Mouse (Mus musculus): ENCODE measurements at regions not wholly inside any gene's neighbourhood (a gene's known extent, or its start where the extent isn't known, plus 50 kb on each side); places are given as distances from the start of the nearest gene placed in this dataset.

GRCm38 (mm10) chr3:143107733-143108291 is 226.0 kb upstream of the Pkn2 start:
- 55% methylated on average over 13 of the region's 13 CpGs for WGBS (ENCODE audit: insufficient replicate concordance)
- no peak overlapping the region for H3K9ac ChIP-seq
- DNase-seq (no peak), ATAC-seq (ENCODE audit: low read depth) (no peak)
- peaks cover 3% of the 10 kb centered on the region; the same call in 1 of the 2 replicates for H3K27me3 ChIP-seq
- no peaks in the 10 kb centered on the region for H3K36me3 ChIP-seq
- H3K9me3 ChIP-seq (replicated peaks): no peaks in the 10 kb centered on the region
- H3K4me2 ChIP-seq: no peak overlapping the region
- no peak overlapping the region for H3K4me3 ChIP-seq (replicated peaks)
- no peaks in the 10 kb centered on the region for H3K4me1 ChIP-seq (replicated peaks)
- no peak overlapping the region for H3K27ac ChIP-seq

- H3K9ac ChIP-seq: no peak overlapping the region
- no peak overlapping the region for H3K4me2 ChIP-seq
- 0 out of 2 replicates have a peak, but pooled peaks cover 2% of the 10 kb centered on the region for H3K4me1 ChIP-seq (replicated peaks)
- no peak overlapping the region for H3K27ac ChIP-seq
- no peak for DNase-seq
- H3K9me3 ChIP-seq (replicated peaks): no peaks in the 10 kb centered on the region
- no peaks in the 10 kb centered on the region for H3K36me3 ChIP-seq
- 26% methylated on average over 2 of the region's 2 CpGs for WGBS (ENCODE audit: insufficient replicate concordance)
- no peak overlapping the region for H3K4me3 ChIP-seq (replicated peaks)
- ATAC-seq (ENCODE audit: low read depth): no peak
- peaks cover 30% of the 10 kb centered on the region for H3K27me3 ChIP-seq
Measured at GRCm38 (mm10) chr3:143104734-143105133, 222.9 kb upstream of the Pkn2 start.

- WGBS (ENCODE audit: insufficient replicate concordance): 37% methylated on average over 3 of the region's 3 CpGs
- no peak for ATAC-seq (ENCODE audit: low read depth)
Measured at GRCm38 (mm10) chr3:143103333-143103732, 221.5 kb upstream of the Pkn2 start.

DNA sequence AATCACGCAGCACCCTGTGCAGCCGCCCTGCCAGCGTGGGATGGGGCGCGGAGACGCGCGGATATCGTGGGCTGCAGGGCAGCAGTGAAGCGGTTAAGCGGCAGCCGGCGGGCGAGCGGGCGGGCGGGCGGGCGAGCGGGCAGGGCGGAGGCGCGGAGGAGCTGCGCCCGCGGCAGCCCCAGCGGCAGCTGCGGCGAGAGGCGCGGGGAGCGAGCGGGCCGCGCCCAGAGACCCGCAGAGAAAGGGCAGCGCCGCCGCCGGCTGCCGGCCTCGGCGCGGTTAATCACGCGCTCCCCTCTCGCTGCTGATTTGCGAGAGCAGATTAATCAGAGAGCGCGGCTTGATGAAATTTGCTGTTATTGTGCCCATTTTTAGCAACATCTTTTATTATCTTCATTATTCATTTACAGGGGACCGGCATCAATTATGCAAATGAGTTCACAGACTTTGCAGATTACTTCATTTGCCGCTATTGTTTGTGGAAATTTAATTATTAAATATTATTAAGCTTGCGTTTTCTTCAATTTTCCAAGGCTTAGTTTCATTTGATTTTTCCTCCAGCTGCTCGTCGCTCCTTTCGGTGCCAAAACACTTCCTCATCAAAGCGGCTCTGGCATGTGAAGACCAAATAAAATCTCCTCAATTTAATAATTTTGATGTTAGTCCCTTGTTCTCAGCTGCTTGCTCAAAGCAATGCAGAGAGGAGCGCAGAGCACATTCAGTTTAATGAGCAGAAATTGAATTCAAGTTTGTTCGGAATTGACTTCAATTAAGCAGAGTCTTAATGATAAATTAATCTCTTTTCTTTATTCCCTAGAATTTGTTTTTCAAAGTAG is 219.2 kb upstream of the Pkn2 start:
- H3K27ac ChIP-seq: no peak overlapping the region
- H3K27me3 ChIP-seq: peaks cover 40% of the 10 kb centered on the region
- 0 out of 2 replicates have a peak, but pooled peaks cover 2% of the 10 kb centered on the region for H3K4me1 ChIP-seq (replicated peaks)
- no peak for ATAC-seq (ENCODE audit: low read depth)
- peak overlapping the region; percentile 40 for H3K4me3 ChIP-seq (replicated peaks)
- peak overlapping the region; percentile 55 for H3K4me2 ChIP-seq
- no peaks in the 10 kb centered on the region for H3K36me3 ChIP-seq
- WGBS (ENCODE audit: insufficient replicate concordance): 4% methylated on average over 58 of the region's 59 CpGs
- DNase-seq: no peak
- H3K9me3 ChIP-seq (replicated peaks): no peaks in the 10 kb centered on the region
- H3K9ac ChIP-seq: no peak overlapping the region

More at GRCm38 (mm10) chr3:143103333-143103732, 221.5 kb upstream of the Pkn2 start:
- DNase-seq: no peak
- H3K4me1 ChIP-seq (replicated peaks): 0 out of 2 replicates have a peak, but pooled peaks cover 2% of the 10 kb centered on the region
- no peak overlapping the region for H3K4me2 ChIP-seq
- H3K4me3 ChIP-seq (replicated peaks): no peak overlapping the region
- no peak overlapping the region for H3K27ac ChIP-seq
- H3K9ac ChIP-seq: no peak overlapping the region
- H3K27me3 ChIP-seq: peaks cover 40% of the 10 kb centered on the region
- H3K9me3 ChIP-seq (replicated peaks): no peaks in the 10 kb centered on the region
- no peaks in the 10 kb centered on the region for H3K36me3 ChIP-seq

- Histone ChIP-seq H3K9me3 (replicated peaks) (no peaks in the 10 kb centered on the region), H3K27me3 (peaks cover 40% of the 10 kb centered on the region), H3K27ac (no peak overlapping the region), H3K9ac (no peak overlapping the region), H3K4me2 (peak overlapping the region; percentile 55; the same call in 1 of the 2 replicates), H3K4me3 (replicated peaks) (no peak overlapping the region), H3K36me3 (no peaks in the 10 kb centered on the region), H3K4me1 (replicated peaks) (0 out of 2 replicates have a peak, but pooled peaks cover 2% of the 10 kb centered on the region)
- WGBS (ENCODE audit: insufficient replicate concordance): 66% methylated on average over 7 of the region's 7 CpGs
- no peak for ATAC-seq (ENCODE audit: low read depth)
- no peak for DNase-seq
Measured at GRCm38 (mm10) chr3:143100203-143100602, 218.4 kb upstream of the Pkn2 start.

- H3K36me3 ChIP-seq: no peaks in the 10 kb centered on the region
- ATAC-seq (ENCODE audit: low read depth) (no peak), DNase-seq (no peak)
- no peaks in the 10 kb centered on the region for H3K9me3 ChIP-seq (replicated peaks)
- 26% methylated on average over 4 of the region's 4 CpGs for WGBS (ENCODE audit: insufficient replicate concordance)
- no peak overlapping the region for H3K4me2 ChIP-seq
- H3K27me3 ChIP-seq: no peaks in the 10 kb centered on the region
- H3K9ac ChIP-seq: no peak overlapping the region
- H3K27ac ChIP-seq: no peak overlapping the region
- H3K4me1 ChIP-seq (replicated peaks): no peaks in the 10 kb centered on the region
- H3K4me3 ChIP-seq (replicated peaks): no peak overlapping the region
Measured at GRCm38 (mm10) chr3:143092206-143092605, 210.4 kb upstream of the Pkn2 start.

DNA sequence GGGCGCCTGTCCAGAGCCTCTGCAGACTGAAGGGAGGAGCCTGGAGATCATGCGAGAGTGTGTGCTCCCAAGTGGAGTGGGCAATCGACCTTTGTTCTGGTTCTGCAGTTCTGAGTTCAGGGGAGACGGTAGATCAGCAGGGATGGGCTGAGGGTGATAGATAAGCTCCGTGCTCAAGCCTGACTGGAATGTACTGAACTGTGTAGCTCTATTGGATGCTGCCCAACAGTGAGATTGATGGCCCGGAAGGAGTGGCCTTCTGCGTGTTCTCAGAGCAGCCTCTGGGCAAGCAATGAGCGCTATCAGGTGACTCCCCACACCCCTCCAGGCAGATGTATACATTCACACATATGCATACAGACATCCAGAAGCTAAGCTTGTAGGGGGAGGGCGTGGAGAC is 209.1 kb upstream of the Pkn2 start:
- WGBS (ENCODE audit: insufficient replicate concordance): 47% methylated on average over 9 of the region's 9 CpGs
- no peak overlapping the region for H3K27ac ChIP-seq
- DNase-seq: no peak

GRCm38 (mm10) chr3:143090316-143090715 is 208.5 kb upstream of the Pkn2 start:
- no peak overlapping the region for H3K27ac ChIP-seq
- no peaks in the 10 kb centered on the region for H3K9me3 ChIP-seq (replicated peaks)
- no peaks in the 10 kb centered on the region for H3K27me3 ChIP-seq
- DNase-seq (no peak), ATAC-seq (ENCODE audit: low read depth) (no peak)
- no peaks in the 10 kb centered on the region for H3K36me3 ChIP-seq
- no peak overlapping the region for H3K9ac ChIP-seq
- WGBS (ENCODE audit: insufficient replicate concordance): 58% methylated on average over 3 of the region's 3 CpGs
- H3K4me3 ChIP-seq (replicated peaks): no peak overlapping the region
- H3K4me2 ChIP-seq: no peak overlapping the region
- H3K4me1 ChIP-seq (replicated peaks): no peaks in the 10 kb centered on the region

More for the DNA sequence above, 209.1 kb upstream of the Pkn2 start:
- Histone ChIP-seq H3K9me3 (replicated peaks) (no peaks in the 10 kb centered on the region), H3K36me3 (no peaks in the 10 kb centered on the region), H3K4me2 (no peak overlapping the region), H3K4me3 (replicated peaks) (no peak overlapping the region), H3K27me3 (no peaks in the 10 kb centered on the region), H3K4me1 (replicated peaks) (no peaks in the 10 kb centered on the region), H3K9ac (no peak overlapping the region)
- ATAC-seq (ENCODE audit: low read depth): no peak

GRCm38 (mm10) chr3:143087786-143088185 is 206.0 kb upstream of the Pkn2 start:
- no peak overlapping the region for H3K4me2 ChIP-seq
- no peak for ATAC-seq (ENCODE audit: low read depth)

DNA sequence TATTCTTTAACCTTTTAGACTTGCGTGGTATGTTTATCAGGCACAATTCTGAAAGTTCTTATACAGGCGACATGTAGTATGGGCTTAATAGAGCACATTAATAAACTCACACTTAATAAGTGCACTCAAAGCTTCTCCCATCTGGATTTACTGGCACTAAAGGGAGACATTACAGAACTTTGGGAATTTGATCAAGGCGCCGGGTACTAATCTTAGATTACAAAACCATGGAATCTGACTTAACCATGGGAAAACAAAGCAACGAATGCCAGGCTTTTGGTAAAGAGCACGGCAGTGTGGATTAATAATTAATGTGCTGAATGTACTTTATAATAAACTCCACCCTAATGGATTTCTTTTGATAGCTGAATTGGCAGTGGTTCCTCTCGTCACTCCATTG is 196.5 kb upstream of the Pkn2 start:
- ATAC-seq (ENCODE audit: low read depth): no peak

More at GRCm38 (mm10) chr3:143087786-143088185, 206.0 kb upstream of the Pkn2 start:
- Histone ChIP-seq H3K4me1 (replicated peaks) (no peaks in the 10 kb centered on the region), H3K27ac (no peak overlapping the region), H3K9me3 (replicated peaks) (no peaks in the 10 kb centered on the region), H3K36me3 (no peaks in the 10 kb centered on the region), H3K4me3 (replicated peaks) (no peak overlapping the region), H3K27me3 (no peaks in the 10 kb centered on the region), H3K9ac (no peak overlapping the region)
- DNase-seq: no peak
- 49% methylated on average over 3 of the region's 3 CpGs for WGBS (ENCODE audit: insufficient replicate concordance)

DNA sequence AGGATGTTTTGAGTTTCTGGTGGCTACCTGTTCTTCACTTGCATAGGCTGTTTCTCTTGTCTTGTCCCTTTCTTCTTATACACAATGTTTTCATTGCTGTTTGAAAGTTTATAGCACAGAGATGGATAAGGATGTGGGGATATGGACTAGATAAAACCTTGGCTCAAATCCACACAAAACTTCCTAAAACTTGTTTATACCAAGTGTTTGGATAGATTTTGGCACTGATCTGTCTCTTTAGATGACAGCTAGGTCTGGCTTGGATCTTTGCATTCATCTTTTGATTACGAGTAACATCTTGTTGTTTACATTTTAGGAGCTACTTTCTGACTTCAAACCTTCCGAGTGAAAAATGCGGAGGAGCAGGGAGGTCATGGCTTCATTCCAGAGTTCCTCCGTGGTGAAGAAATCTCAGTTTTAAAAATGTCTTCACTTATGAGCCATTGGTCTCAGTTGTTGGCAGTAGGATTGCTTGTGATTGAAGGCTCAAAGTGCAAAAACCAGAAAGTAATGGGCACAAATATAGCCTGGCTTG is 190.1 kb upstream of the Pkn2 start:
- ATAC-seq (ENCODE audit: low read depth) (no peak), DNase-seq (no peak)
- no peaks in the 10 kb centered on the region for H3K27me3 ChIP-seq
- no peaks in the 10 kb centered on the region for H3K9me3 ChIP-seq (replicated peaks)
- H3K36me3 ChIP-seq: no peaks in the 10 kb centered on the region
- H3K4me1 ChIP-seq (replicated peaks): no peaks in the 10 kb centered on the region
- no peak overlapping the region for H3K9ac ChIP-seq
- H3K4me2 ChIP-seq: no peak overlapping the region
- H3K27ac ChIP-seq: no peak overlapping the region
- 68% methylated on average over 4 of the region's 4 CpGs for WGBS (ENCODE audit: insufficient replicate concordance)
- no peak overlapping the region for H3K4me3 ChIP-seq (replicated peaks)

More for the DNA sequence above, 196.5 kb upstream of the Pkn2 start:
- Histone ChIP-seq H3K36me3 (no peaks in the 10 kb centered on the region), H3K4me3 (replicated peaks) (no peak overlapping the region), H3K9me3 (replicated peaks) (no peaks in the 10 kb centered on the region), H3K4me1 (replicated peaks) (no peaks in the 10 kb centered on the region), H3K27ac (no peak overlapping the region), H3K4me2 (no peak overlapping the region), H3K27me3 (no peaks in the 10 kb centered on the region), H3K9ac (no peak overlapping the region)
- no peak for DNase-seq
- WGBS (ENCODE audit: insufficient replicate concordance): 75% methylated on average over 7 of the region's 7 CpGs
